Mouse (Mus musculus) C2C12 (cell line): Measurements from ENCODE around the gene Mipep.

Experiments used
- CEBPB ChIP-seq: IDR thresholded peaks from one replicate; pipeline ENCODE4 v1.6.1; 2011; ENCODE audit warnings: low read depth, mild to moderate bottlenecking, control low read depth, moderate library complexity
- CTCF ChIP-seq: IDR thresholded peaks from one replicate; pipeline ENCODE4 v1.5.1; 2011; ENCODE audit not compliant: control insufficient read depth, insufficient read depth, insufficient read length
- MAX ChIP-seq: IDR thresholded peaks from one replicate; pipeline ENCODE4 v1.6.1; 2011; ENCODE audit warnings: mild to moderate bottlenecking, control low read depth
- MYOG ChIP-seq: IDR thresholded peaks from one replicate; pipeline ENCODE4 v1.6.1; 2011; ENCODE audit not compliant: control insufficient read depth, insufficient read length; ENCODE audit errors: extremely low read depth
- USF1 ChIP-seq: IDR thresholded peaks from one replicate; pipeline ENCODE4 v1.6.1; 2011; ENCODE audit warnings: low read depth, mild to moderate bottlenecking, control low read depth, moderate library complexity

DNA sequence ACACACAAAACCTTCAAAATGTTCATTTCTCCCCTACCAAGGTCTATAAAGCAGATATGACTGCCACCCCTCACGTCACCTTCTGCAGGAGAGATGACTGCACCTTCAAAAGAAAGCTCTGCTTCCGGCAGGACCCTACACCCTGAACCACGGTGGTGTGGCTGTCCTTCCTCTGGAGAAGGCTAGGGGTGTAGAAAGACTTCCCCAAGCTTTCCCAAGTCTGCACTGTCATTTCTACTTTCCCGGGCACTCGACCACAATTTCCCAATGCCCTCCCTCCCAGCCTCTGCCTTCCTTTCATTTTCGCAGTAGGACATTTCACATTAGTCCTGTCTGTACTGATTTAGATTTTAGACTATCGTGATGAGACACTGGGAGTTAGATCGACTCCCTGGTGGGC is 1.2 kb upstream of the Mipep start:
- TF ChIP-seq CTCF = no peak
- TF ChIP-seq MAX = no peak
- TF ChIP-seq USF1 = no peak
- no peak for TF ChIP-seq CEBPB
- no peak for TF ChIP-seq MYOG
